Mouse (Mus musculus): ENCODE data around the gene Pcsk6.

DNA sequence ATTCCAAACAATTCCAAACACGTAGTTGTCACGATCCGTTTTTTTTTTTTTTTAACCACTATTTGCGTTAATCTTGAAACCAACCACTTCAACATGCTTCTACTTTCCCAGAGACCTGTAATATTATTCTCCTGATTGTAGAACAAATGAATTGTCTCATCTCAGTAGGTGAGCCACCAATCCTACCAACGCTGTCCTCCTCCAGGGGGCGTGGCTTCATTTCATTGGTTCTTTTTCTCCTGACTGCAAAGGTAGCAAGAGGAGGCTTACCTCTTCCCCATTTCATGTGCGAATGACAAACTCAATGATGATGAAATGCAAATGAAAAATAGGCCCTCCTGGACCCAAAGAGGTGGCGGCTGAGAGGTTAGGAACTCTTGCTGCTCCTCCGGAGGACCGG, 143.5 kb downstream of the Pcsk6 start:
- TF ChIP-seq GATA1 (IDR thresholded peaks at IDR 0.05; ENCODE audit: low read length): no peak
- no peak for TF ChIP-seq TAL1 (IDR thresholded peaks at IDR 0.05; ENCODE audit: low read length)
